Mouse (Mus musculus) thymus, postnatal 36 days (tissue): ENCODE measurements at regions not wholly inside any gene's neighbourhood (a gene's known extent, or its start where the extent isn't known, plus 50 kb on each side); places are given as distances from the start of the nearest gene placed in this dataset.

ENCODE experiments used
- DNase-seq, 2 experiments: peaks; one replicate each; pipeline ENCODE4 v3.0.0; 2022; ENCODE audit warnings: mixed read lengths in 2 of 2

- no peak for DNase-seq
Measured at GRCm38 (mm10) chr3:70216096-70216495, 208.7 kb downstream of the Otol1 start.

- DNase-seq: no peak
Measured at GRCm38 (mm10) chr3:70218757-70219360, 211.4 kb downstream of the Otol1 start.

GRCm38 (mm10) chr3:70223443-70224065 lies 216.1 kb downstream of the Otol1 start:
- no peak for DNase-seq

DNA sequence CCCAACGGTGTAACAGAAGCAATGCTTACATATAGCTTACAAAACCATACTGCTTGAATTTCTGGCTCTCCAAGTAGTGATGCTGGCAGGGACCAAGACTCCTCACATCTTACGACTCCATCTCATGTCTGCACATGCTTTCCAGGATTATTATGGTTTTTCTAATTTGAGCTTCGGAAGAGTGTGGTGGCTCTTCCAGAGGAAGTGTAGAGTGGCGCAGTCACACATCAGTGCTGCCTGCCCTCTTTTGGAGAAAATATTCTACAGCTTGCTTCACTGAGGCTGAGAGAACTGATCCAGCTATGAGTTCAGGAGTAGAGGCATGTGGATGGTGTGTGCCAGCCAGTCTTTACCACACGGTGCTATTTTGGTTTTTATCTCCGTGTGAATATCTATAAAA lies 217.4 kb downstream of the Otol1 start:
- no peak for DNase-seq

DNA sequence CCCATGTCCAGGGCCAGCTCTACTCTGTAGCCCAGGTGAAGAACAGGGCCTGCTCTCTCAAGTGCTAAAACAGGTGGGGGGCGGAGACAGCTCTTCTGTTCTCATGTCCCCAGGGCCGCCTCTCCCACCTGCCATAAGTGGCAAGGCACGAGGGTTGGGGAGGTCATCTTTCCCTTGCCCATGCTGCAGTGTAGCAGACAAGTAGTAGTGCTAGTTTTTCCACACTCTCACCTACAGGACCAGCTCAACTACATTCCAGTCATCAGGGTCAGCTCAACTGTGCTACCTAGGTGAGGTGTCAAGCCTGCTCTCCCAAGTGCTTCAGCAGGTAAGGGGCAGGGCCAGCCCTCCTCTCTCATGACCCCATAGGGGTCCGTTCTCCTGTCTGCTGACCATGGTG lies 219.8 kb downstream of the Otol1 start:
- no peak for DNase-seq

- DNase-seq: no peak
Measured at GRCm38 (mm10) chr3:70248655-70249054, 241.2 kb downstream of the Otol1 start.

DNA sequence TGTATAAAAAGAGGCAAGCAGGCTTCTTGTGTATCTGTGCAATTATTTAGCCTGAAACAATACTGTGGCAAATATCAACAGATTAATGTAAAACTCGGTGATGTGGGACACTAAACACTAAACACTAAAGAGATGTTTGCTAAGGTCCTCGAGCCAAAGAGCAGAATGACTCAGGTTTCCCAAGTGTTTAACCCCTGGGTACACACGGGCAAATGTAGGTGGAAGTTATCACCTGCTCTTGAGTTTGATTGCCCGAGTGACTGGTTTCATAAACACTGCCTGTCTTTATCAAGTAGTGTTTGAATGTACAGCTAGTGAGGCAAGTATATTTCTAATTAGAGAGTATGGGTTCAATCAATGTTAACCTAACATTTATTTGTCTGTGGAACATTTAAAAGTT lies 242.5 kb downstream of the Otol1 start:
- no peak for DNase-seq

GRCm38 (mm10) chr3:70250733-70251132 lies 243.3 kb downstream of the Otol1 start:
- DNase-seq: no peak

DNA sequence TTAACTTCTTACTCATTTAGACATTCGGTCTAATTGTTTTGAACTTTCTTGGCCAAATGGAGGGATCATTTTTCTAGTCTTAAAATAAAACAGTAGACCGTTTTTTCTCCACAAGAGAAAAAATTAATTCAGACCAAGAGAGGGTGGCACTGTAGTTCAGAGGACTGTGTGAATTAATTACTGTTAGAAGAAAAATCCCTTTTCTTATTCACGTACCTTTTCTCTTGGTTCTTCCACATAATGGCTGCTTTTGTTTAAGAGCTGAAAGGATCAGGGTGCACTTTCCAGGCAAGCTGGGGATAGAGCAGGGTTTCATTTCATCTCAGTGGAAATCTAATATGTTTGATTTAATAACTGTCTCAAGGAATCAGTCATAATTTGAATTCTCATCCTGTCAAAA lies 255.9 kb downstream of the Otol1 start:
- DNase-seq: no peak

GRCm38 (mm10) chr3:70288590-70289388 lies 281.4 kb downstream of the Otol1 start:
- DNase-seq: no peak

GRCm38 (mm10) chr3:70307556-70307955 lies 300.1 kb downstream of the Otol1 start:
- no peak for DNase-seq

DNA sequence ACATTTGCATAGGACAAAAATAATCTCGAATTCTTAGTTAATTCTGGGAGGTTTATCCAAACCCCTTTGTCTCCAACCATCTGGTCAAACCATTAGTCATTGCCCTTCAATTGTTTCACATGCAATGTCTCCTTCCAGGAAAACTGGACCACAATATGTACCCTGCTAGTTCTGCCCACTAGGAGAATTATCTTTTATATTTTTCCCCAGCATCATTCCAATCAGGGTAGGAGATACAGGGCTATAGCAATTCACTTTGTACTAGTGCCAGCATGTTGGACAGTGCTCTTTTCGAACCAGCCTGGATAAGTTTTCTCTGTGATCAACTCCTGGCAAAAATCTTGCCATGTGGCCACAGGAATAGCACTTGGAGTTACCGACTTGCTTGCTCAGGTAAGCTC lies 300.6 kb downstream of the Otol1 start:
- DNase-seq: no peak

DNA sequence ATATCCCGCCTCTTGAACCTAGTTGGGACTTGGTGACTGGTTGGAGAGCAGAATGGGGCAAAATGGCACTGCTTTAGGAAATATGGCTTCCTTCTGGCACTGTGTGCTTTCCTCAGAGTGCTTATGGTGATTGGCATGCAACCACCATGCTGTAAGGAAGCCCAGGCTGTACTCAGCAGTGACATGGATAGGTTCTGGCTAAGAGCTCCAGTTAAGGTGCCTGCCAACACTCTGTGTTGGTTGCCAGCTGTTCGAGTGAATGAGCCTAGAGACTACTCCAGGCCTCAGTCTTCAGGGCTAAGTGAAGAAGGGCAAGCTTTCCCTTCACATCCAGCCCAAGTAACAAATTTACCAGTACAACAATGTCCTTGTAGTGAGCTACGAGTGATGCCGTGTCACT lies 301.9 kb downstream of the Otol1 start:
- DNase-seq: no peak

DNA sequence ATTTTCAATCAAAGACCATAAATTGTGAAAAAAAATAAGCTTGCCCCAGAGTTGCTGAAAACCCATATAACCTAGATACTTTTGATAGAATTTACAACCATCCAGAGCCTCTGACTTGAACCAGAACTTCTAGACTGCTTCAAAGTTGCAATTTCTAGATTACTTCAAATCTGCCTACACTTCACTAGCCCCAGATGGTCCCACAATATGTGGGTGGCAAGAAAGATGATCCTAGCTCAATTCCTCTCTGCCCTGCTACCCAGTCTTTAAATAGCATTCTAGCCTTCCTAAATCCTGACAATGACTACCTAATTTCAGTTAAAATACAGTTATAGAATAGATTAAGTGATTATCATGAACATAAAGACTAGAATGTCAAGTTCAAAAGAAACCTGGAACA lies 303.6 kb downstream of the Otol1 start:
- no peak for DNase-seq

- no peak for DNase-seq
Measured at GRCm38 (mm10) chr3:70312034-70312433, 304.6 kb downstream of the Otol1 start.

DNA sequence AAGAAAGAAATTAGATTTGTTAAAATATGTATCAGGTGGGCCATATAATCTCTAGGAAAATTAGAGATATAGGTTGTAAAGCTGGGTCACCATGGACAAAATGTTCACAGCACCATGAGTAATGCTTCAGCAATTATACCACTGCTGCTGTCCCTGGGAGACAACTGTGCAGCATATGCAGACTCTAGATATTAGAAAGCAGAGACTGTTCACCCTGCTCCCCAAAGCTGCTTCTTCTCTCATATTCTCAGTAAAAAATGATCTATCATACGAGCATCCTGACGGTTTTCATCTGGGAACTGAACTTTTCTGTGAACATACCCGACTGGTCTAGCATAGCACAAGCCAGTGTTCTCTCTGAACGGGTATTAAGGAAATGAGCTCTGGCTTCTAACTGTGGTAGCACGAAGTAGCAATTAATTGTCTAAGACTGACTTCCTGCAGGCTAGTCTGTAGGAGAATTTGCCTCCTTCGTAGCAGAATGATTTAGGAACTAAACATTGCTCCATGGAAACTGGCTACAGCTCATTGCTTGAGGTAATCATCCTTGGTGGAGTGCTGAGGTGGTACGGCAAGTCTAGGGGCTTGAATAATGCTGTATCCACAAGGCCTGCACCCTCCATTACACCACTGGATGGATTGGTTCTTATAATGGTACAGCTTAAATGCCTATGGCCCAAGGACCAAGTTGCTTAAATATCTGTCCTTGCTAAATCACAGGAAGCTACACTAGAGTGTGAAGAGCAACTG lies 305.9 kb downstream of the Otol1 start:
- DNase-seq: no peak

DNA sequence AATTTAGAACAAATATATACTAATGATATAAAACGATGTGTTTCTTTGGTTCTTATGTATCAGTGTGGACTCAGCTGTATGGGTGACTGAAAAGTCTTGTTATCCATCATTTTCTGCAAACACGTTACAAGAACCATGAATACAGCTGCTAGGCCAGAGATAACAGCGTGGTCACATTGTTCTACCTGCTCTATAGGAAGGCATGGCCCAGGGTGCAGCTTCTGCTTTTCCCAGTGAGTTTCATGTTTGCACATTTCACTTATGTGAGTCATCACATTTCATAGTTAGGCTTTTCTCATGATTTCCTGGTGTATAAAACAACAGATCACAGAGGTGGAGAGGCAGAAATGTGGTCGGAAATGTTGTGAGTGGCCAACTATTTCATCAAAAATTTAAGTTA lies 306.8 kb downstream of the Otol1 start:
- DNase-seq: no peak

DNA sequence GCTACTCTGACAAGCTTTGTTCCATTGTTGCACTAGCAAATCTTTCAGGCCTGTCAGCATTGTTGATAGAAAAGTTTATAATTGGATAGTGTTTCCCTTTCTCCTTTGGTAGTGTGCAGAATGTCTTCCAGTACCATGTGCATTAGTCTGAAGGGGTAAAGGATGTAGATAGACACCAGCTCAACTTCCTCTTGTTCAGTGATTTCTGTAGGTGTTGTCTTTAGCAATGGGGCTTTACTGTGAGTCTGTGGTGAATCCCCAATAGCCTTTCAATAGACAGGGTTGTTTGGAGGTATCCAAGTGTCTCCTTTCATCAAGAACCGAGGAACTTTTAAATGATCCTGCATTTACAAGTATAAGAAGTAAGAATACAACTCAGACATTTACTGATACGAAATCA lies 311.0 kb downstream of the Otol1 start:
- DNase-seq: no peak

- no peak for DNase-seq
Measured at GRCm38 (mm10) chr3:70319139-70319538, 311.7 kb downstream of the Otol1 start.

DNA sequence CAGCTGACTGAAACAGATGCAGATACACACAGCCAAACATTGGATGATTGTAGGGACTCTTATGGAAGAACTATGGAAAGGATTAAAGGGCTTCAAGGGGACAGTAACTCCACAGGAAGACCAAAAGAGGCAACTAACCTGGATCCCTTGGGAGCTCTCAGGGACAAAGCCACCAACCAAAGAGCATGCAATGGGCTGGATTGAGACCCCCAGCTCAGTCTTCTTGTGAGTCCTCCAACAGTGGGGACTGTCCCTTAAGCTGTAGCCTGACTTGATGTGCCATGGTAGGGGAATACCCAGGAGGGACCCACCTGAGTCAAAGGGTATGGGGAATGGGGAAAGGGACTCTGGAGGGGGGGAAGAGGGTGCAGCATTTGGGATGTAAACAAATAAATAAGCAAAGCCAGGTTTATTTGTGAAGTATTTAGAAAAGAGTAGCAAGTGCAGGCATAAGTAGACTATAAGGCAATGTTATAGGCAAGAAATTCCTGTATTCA lies 313.8 kb downstream of the Otol1 start:
- no peak for DNase-seq

DNA sequence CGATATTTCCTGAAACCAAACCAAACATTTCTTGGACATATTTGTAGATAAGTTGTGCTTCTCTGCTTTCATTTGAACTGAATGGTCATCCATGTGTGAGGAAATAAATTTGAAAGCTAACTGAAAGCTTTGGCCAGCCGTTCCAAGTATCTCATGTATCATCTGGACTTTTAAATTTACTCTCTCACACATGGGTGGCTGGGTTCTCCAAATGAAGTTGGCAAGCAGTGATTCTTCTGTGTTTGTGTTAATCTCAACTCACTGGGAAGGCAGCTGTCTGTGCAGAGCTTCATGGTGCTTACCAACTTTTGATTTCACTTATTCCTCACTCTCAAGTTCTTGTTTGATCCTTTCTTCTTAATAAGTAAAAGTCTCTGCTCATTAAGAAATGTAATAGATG lies 317.3 kb downstream of the Otol1 start:
- no peak for DNase-seq
